ENCODE assay signal across 24 mouse cellular contexts in genomic region chr9:44037106-44037505, GRCm38 (mm10). TPM values are rescaled to one million over a fixed set of nuclear protein-coding genes. Genes with fewer than 3 reads are reported as not detected.
DNase-seq lines count a peak whose midpoint lies in the region; ATAC-seq and TF ChIP-seq lines count a peak whose summit lies in the region.
"Had no signal": no experiment of that assay in that cellular context is flagged by ENCODE, and none has a peak within 500 bp of the region (broad histone marks: within the 10 kb centered on the region; RNA-seq: fewer than 3 reads in every experiment).

No protein-coding gene starts in this region.

- no peak for TF ChIP-seq CTCF in kidney, adult 2 months (conservative IDR thresholded peaks at IDR 0.05; ENCODE audit: insufficient read depth, insufficient read length, low read depth, low read length)

- ATAC-seq in embryonic facial prominence, embryonic 13.5 days (ENCODE audit: insufficient number of reproducible peaks, insufficient read depth, low FRiP score, low TSS enrichment, low read depth): no peak
- no peak for ATAC-seq in embryonic facial prominence, embryonic 15.5 days (ENCODE audit: insufficient number of reproducible peaks, low FRiP score, low TSS enrichment, low read depth)
- ATAC-seq: activated CD4-positive, CD25-positive, alpha-beta regulatory T cell, adult 4 months; forebrain, embryonic 14.5 days; forebrain, embryonic 16.5 days; Patski had no signal

- peaks cover 8% of the 10 kb centered on the region for H3K27me3 ChIP-seq in embryonic facial prominence, embryonic 13.5 days
- H3K27me3 ChIP-seq in embryonic facial prominence, embryonic 10.5 days (replicated peaks; ENCODE audit: low read depth, poor library complexity, severe bottlenecking): peaks cover 13% of the 10 kb centered on the region
- H3K27me3 ChIP-seq in embryonic facial prominence, embryonic 15.5 days: no peaks in the 10 kb centered on the region; the same call in 1 of the 2 replicates
- H3K27me3 ChIP-seq in kidney, adult 2 months (replicated peaks; ENCODE audit: control insufficient read depth, insufficient read depth, low read length): no peaks in the 10 kb centered on the region
- H3K27me3 ChIP-seq: Patski had no signal

- WGBS in embryonic facial prominence, embryonic 13.5 days: 93% methylated on average over 5 of the region's 5 CpGs
- 91% methylated on average over 5 of the region's 5 CpGs for WGBS in embryonic facial prominence, embryonic 10.5 days
- WGBS in embryonic facial prominence, embryonic 15.5 days: 86% methylated on average over 5 of the region's 5 CpGs
- 96% methylated on average over 5 of the region's 5 CpGs for WGBS in kidney, adult 2 months

- H3K36me3 ChIP-seq in embryonic facial prominence, embryonic 13.5 days: no peaks in the 10 kb centered on the region
- H3K36me3 ChIP-seq in embryonic facial prominence, embryonic 10.5 days (replicated peaks): no peaks in the 10 kb centered on the region
- no peaks in the 10 kb centered on the region for H3K36me3 ChIP-seq in embryonic facial prominence, embryonic 15.5 days
- no peaks in the 10 kb centered on the region for H3K36me3 ChIP-seq in kidney, adult 2 months (ENCODE audit: control insufficient read depth, insufficient read depth, low read length)
- H3K36me3 ChIP-seq: forebrain, embryonic 10.5 days; forebrain, embryonic 12.5 days; G1E had no signal

- H3K27ac ChIP-seq in embryonic facial prominence, embryonic 13.5 days: 0 out of 2 replicates have a peak overlapping the region, but pooled peaks have one; percentile 12
- no peak overlapping the region for H3K27ac ChIP-seq in embryonic facial prominence, embryonic 10.5 days (replicated peaks)
- H3K27ac ChIP-seq in embryonic facial prominence, embryonic 15.5 days (replicated peaks): peak overlapping the region; percentile 65; the same call in 1 of the 2 replicates
- H3K27ac ChIP-seq in kidney, adult 2 months (ENCODE audit: insufficient read depth, low read depth, low read length): no peak overlapping the region
- H3K27ac ChIP-seq: forebrain, embryonic 10.5 days; forebrain, embryonic 12.5 days had no signal

- no peak for TF ChIP-seq POLR2A in kidney, adult 2 months (IDR thresholded peaks at IDR 0.05; ENCODE audit: low read depth, low read length)

- no peak overlapping the region for H3K4me2 ChIP-seq in embryonic facial prominence, embryonic 13.5 days
- H3K4me2 ChIP-seq in embryonic facial prominence, embryonic 15.5 days (replicated peaks): no peak overlapping the region
- H3K4me2 ChIP-seq: forebrain, embryonic 12.5 days had no signal

- no peak overlapping the region for H3K4me3 ChIP-seq in embryonic facial prominence, embryonic 13.5 days
- H3K4me3 ChIP-seq in embryonic facial prominence, embryonic 10.5 days: no peak overlapping the region
- no peak overlapping the region for H3K4me3 ChIP-seq in embryonic facial prominence, embryonic 15.5 days (replicated peaks)
- no peak overlapping the region for H3K4me3 ChIP-seq in kidney, adult 2 months (ENCODE audit: insufficient read depth, low read depth, low read length)
- H3K4me3 ChIP-seq: erythroblast, embryonic 14.5 days; forebrain, embryonic 10.5 days; forebrain, embryonic 12.5 days had no signal

- H3K9me3 ChIP-seq in embryonic facial prominence, embryonic 13.5 days: no peaks in the 10 kb centered on the region
- no peaks in the 10 kb centered on the region for H3K9me3 ChIP-seq in embryonic facial prominence, embryonic 10.5 days
- H3K9me3 ChIP-seq in embryonic facial prominence, embryonic 15.5 days (replicated peaks): no peaks in the 10 kb centered on the region
- H3K9me3 ChIP-seq: forebrain, embryonic 10.5 days; forebrain, embryonic 12.5 days; G1E had no signal

- H3K9ac ChIP-seq in embryonic facial prominence, embryonic 13.5 days: no peak overlapping the region
- H3K9ac ChIP-seq in embryonic facial prominence, embryonic 15.5 days: no peak overlapping the region
- H3K9ac ChIP-seq: forebrain, embryonic 12.5 days had no signal

- no peak for DNase-seq in embryonic facial prominence, embryonic 10.5 days (ENCODE audit: low spot score)
- DNase-seq in thymus, postnatal 25 days: peak; percentile 4
- DNase-seq in thymus, postnatal 10 days (ENCODE audit: low spot score in 2 of 2): no peak
- no peak for DNase-seq in lung, postnatal 10 days
- DNase-seq in kidney, adult 2 months: no peak
- DNase-seq: adrenal gland, adult 8-10 months; adrenal gland, postnatal 14 days; adrenal gland, postnatal 36 days; B cell, adult 2 months; cerebellum, adult 11-12 months; cerebellum, adult 2 months; cerebellum, adult 9-10 months; cerebellum, postnatal 10 days; cerebellum, postnatal 25 days had no signal

- no peaks in the 10 kb centered on the region for H3K4me1 ChIP-seq in embryonic facial prominence, embryonic 13.5 days
- no peaks in the 10 kb centered on the region for H3K4me1 ChIP-seq in embryonic facial prominence, embryonic 10.5 days
- peaks cover 8% of the 10 kb centered on the region; the same call in 1 of the 2 replicates for H3K4me1 ChIP-seq in embryonic facial prominence, embryonic 15.5 days
- no peaks in the 10 kb centered on the region for H3K4me1 ChIP-seq in kidney, adult 2 months (ENCODE audit: control insufficient read depth, insufficient read depth, low read length)
- H3K4me1 ChIP-seq: forebrain, embryonic 10.5 days; forebrain, embryonic 12.5 days had no signal

RNA-seq across cellular contexts. Expression of gene Thy1, which starts 6.1 kb away (rescaled TPM):
- polyA plus RNA-seq in embryonic facial prominence, embryonic 13.5 days (2015; fragmentation: Nextera tagmentation; extraction: Ambion mirVana): 4.3 and 5.6 TPM in 2 replicates
- 0.39 and 0.41 TPM in 2 replicates for polyA plus RNA-seq in embryonic facial prominence, embryonic 10.5 days (2016; fragmentation: Nextera tagmentation; extraction: Ambion mirVana)
- 11.7 and 14.1 TPM in 2 replicates for polyA plus RNA-seq in embryonic facial prominence, embryonic 15.5 days (2015; fragmentation: Nextera tagmentation; extraction: Ambion mirVana)
- 9.2 and 20.6 TPM in 2 replicates for polyA plus RNA-seq in kidney, adult 2 months (2012; rRNA removed)
- polyA plus RNA-seq: erythroblast, embryonic 14.5 days; forebrain, embryonic 10.5 days; forebrain, embryonic 12.5 days; G1E; Patski had no signal

RNA-seq across cellular contexts. Expression of gene Usp2, which starts 29.7 kb away (rescaled TPM):
- polyA plus RNA-seq in embryonic facial prominence, embryonic 13.5 days (2015; fragmentation: Nextera tagmentation; extraction: Ambion mirVana): 14.6 and 15.2 TPM in 2 replicates
- 10.7 and 12.0 TPM in 2 replicates for polyA plus RNA-seq in embryonic facial prominence, embryonic 10.5 days (2016; fragmentation: Nextera tagmentation; extraction: Ambion mirVana)
- polyA plus RNA-seq in embryonic facial prominence, embryonic 15.5 days (2015; fragmentation: Nextera tagmentation; extraction: Ambion mirVana): 28.2 and 29.5 TPM in 2 replicates
- 55.5 and 66.8 TPM in 2 replicates for polyA plus RNA-seq in kidney, adult 2 months (2012; rRNA removed)
- polyA plus RNA-seq: erythroblast, embryonic 14.5 days had no signal

Comparison
In these comparisons a context has a peak if more than half of its experiments do, and no peak if none do; other contexts are left out.
1. H3K27ac ChIP-seq: peak in embryonic facial prominence, embryonic 13.5 days (single experiment) and embryonic facial prominence, embryonic 15.5 days (single experiment); none in embryonic facial prominence, embryonic 10.5 days (single experiment) and kidney, adult 2 months (single experiment).